Mouse (Mus musculus) intestine, embryonic 15.5 days (tissue): ENCODE measurements around the gene Hivep3. TPM values are rescaled to one million over a fixed set of nuclear protein-coding genes. Genes with fewer than 3 reads are reported as not detected.

ENCODE experiments used
- ATAC-seq: fragments of 200-750 bp; cut with Nextera tagmentation; 2 replicates; pipeline ENCODE4 v1.8.0; 2017; ENCODE audit warnings: moderate TSS enrichment, moderate library complexity
- H3K27ac ChIP-seq: fragments of 300-500 bp; sonication (generic); 2 replicates; pipeline ENCODE4 v1.5.1; 2015; ENCODE audit warnings: mild to moderate bottlenecking, inconsistent platforms
- H3K27me3 ChIP-seq: fragments of 300-500 bp; sonication (generic); replicated peaks from 2 replicates; pipeline ENCODE4 v1.6.1; 2015; ENCODE audit warnings: inconsistent platforms
- H3K36me3 ChIP-seq: fragments of 300-500 bp; sonication (generic); 2 replicates; pipeline ENCODE4 v1.6.1; 2015; ENCODE audit warnings: inconsistent platforms
- H3K4me1 ChIP-seq: fragments of 300-500 bp; sonication (generic); replicated peaks from 2 replicates; pipeline ENCODE4 v1.6.1; 2015; ENCODE audit warnings: inconsistent platforms
- H3K4me2 ChIP-seq: fragments of 300-500 bp; sonication (generic); replicated peaks from 2 replicates; pipeline ENCODE4 v1.6.1; 2015; ENCODE audit warnings: mild to moderate bottlenecking, inconsistent platforms
- H3K4me3 ChIP-seq: fragments of 300-500 bp; sonication (generic); replicated peaks from 2 replicates; pipeline ENCODE4 v1.5.1; 2015; ENCODE audit warnings: inconsistent platforms
- H3K9ac ChIP-seq: fragments of 300-500 bp; sonication (generic); 2 replicates; pipeline ENCODE4 v1.6.1; 2015; ENCODE audit warnings: inconsistent platforms
- H3K9me3 ChIP-seq: fragments of 300-500 bp; sonication (generic); 2 replicates; pipeline ENCODE4 v1.6.1; 2016; ENCODE audit warnings: inconsistent platforms
- WGBS: fragments of 180-500 bp; shearing (Covaris S2); methylation state at CpG from one replicate; pipeline ENCODE4 v1.1.7; 2015; 5-methylcytosine and 5-hydroxymethylcytosine counted together
- polyA plus RNA-seq: library from polyadenylated mRNA; unstranded; fragments of >200 nt; fragmentation: Nextera tagmentation; extraction: Ambion mirVana; gene quantifications from 2 replicates; pipeline ENCODE4 v1.2.1, GENCODE M21; 2015

The Hivep3 gene
- polyA plus RNA-seq, 1 experiment from 2014 or later: 5.0 TPM

- no peaks in the 10 kb centered on the region for H3K9me3 ChIP-seq
- no peaks in the 10 kb centered on the region for H3K36me3 ChIP-seq
- H3K27ac ChIP-seq: no peak overlapping the region
- no peak for ATAC-seq
- no peak overlapping the region for H3K9ac ChIP-seq
- WGBS: 88% methylated on average over 11 of the region's 11 CpGs
- H3K4me2 ChIP-seq: no peak overlapping the region
- H3K27me3 ChIP-seq: no peaks in the 10 kb centered on the region
- H3K4me3 ChIP-seq: no peak overlapping the region
- H3K4me1 ChIP-seq: no peaks in the 10 kb centered on the region
Measured at GRCm38 (mm10) chr4:120053026-120054005, 319.7 kb downstream of the Hivep3 start.

- H3K4me1 ChIP-seq: no peaks in the 10 kb centered on the region
- 71% methylated on average over 9 of the region's 9 CpGs for WGBS
- H3K36me3 ChIP-seq: no peaks in the 10 kb centered on the region
- H3K27ac ChIP-seq: no peak overlapping the region
- H3K9ac ChIP-seq: no peak overlapping the region
- no peak overlapping the region for H3K4me3 ChIP-seq
- no peaks in the 10 kb centered on the region for H3K9me3 ChIP-seq
- no peaks in the 10 kb centered on the region for H3K27me3 ChIP-seq
- H3K4me2 ChIP-seq: no peak overlapping the region
- no peak for ATAC-seq
Measured at GRCm38 (mm10) chr4:120054145-120054544, 320.6 kb downstream of the Hivep3 start.

GRCm38 (mm10) chr4:120056451-120056850 lies 322.9 kb downstream of the Hivep3 start:
- Histone ChIP-seq H3K9me3 (no peaks in the 10 kb centered on the region), H3K27ac (no peak overlapping the region), H3K4me1 (no peaks in the 10 kb centered on the region), H3K4me3 (no peak overlapping the region), H3K36me3 (no peaks in the 10 kb centered on the region), H3K27me3 (no peaks in the 10 kb centered on the region), H3K9ac (no peak overlapping the region), H3K4me2 (no peak overlapping the region)
- 91% methylated on average over 9 of the region's 9 CpGs for WGBS
- ATAC-seq: no peak

- no peak overlapping the region for H3K4me2 ChIP-seq
- no peak overlapping the region for H3K9ac ChIP-seq
- H3K9me3 ChIP-seq: no peaks in the 10 kb centered on the region
- ATAC-seq: no peak
- no peak overlapping the region for H3K27ac ChIP-seq
- H3K27me3 ChIP-seq: no peaks in the 10 kb centered on the region
- H3K36me3 ChIP-seq: no peaks in the 10 kb centered on the region
- no peak overlapping the region for H3K4me3 ChIP-seq
- H3K4me1 ChIP-seq: no peaks in the 10 kb centered on the region
- WGBS: 74% methylated on average over 8 of the region's 8 CpGs
Measured at GRCm38 (mm10) chr4:120057529-120057928, 323.9 kb downstream of the Hivep3 start.

GRCm38 (mm10) chr4:120058157-120058556 lies 324.6 kb downstream of the Hivep3 start:
- Histone ChIP-seq H3K9me3 (no peaks in the 10 kb centered on the region), H3K27ac (no peak overlapping the region), H3K9ac (no peak overlapping the region), H3K36me3 (no peaks in the 10 kb centered on the region), H3K4me1 (no peaks in the 10 kb centered on the region), H3K4me3 (no peak overlapping the region), H3K4me2 (no peak overlapping the region), H3K27me3 (no peaks in the 10 kb centered on the region)
- WGBS: 84% methylated on average over 3 of the region's 3 CpGs
- ATAC-seq: no peak

GRCm38 (mm10) chr4:120058794-120059193 lies 325.2 kb downstream of the Hivep3 start:
- no peaks in the 10 kb centered on the region for H3K4me1 ChIP-seq
- H3K27me3 ChIP-seq: no peaks in the 10 kb centered on the region
- H3K9ac ChIP-seq: no peak overlapping the region
- no peaks in the 10 kb centered on the region for H3K9me3 ChIP-seq
- H3K4me2 ChIP-seq: no peak overlapping the region
- WGBS: 69% methylated on average over 10 of the region's 10 CpGs
- ATAC-seq: no peak
- no peak overlapping the region for H3K27ac ChIP-seq
- H3K4me3 ChIP-seq: no peak overlapping the region
- no peaks in the 10 kb centered on the region for H3K36me3 ChIP-seq

GRCm38 (mm10) chr4:120061727-120062126 lies 328.1 kb downstream of the Hivep3 start:
- no peak overlapping the region for H3K9ac ChIP-seq
- 89% methylated on average over 6 of the region's 6 CpGs for WGBS
- H3K27me3 ChIP-seq: no peaks in the 10 kb centered on the region
- ATAC-seq: no peak
- H3K27ac ChIP-seq: no peak overlapping the region
- H3K4me3 ChIP-seq: no peak overlapping the region
- H3K4me2 ChIP-seq: no peak overlapping the region
- H3K9me3 ChIP-seq: no peaks in the 10 kb centered on the region
- H3K4me1 ChIP-seq: no peaks in the 10 kb centered on the region
- no peaks in the 10 kb centered on the region for H3K36me3 ChIP-seq

- no peaks in the 10 kb centered on the region for H3K9me3 ChIP-seq
- H3K9ac ChIP-seq: no peak overlapping the region
- H3K4me3 ChIP-seq: no peak overlapping the region
- H3K36me3 ChIP-seq: no peaks in the 10 kb centered on the region
- no peaks in the 10 kb centered on the region for H3K27me3 ChIP-seq
- H3K27ac ChIP-seq: no peak overlapping the region
- no peak overlapping the region for H3K4me2 ChIP-seq
- 66% methylated on average over 6 of the region's 6 CpGs for WGBS
- ATAC-seq: no peak
- H3K4me1 ChIP-seq: no peaks in the 10 kb centered on the region
Measured at GRCm38 (mm10) chr4:120062198-120062597, 328.6 kb downstream of the Hivep3 start.

GRCm38 (mm10) chr4:120062754-120063153 lies 329.2 kb downstream of the Hivep3 start:
- no peaks in the 10 kb centered on the region for H3K36me3 ChIP-seq
- no peaks in the 10 kb centered on the region for H3K4me1 ChIP-seq
- H3K9me3 ChIP-seq: no peaks in the 10 kb centered on the region
- no peak overlapping the region for H3K4me2 ChIP-seq
- H3K9ac ChIP-seq: no peak overlapping the region
- WGBS: 91% methylated on average over 11 of the region's 11 CpGs
- ATAC-seq: no peak
- no peak overlapping the region for H3K4me3 ChIP-seq
- H3K27ac ChIP-seq: no peak overlapping the region
- no peaks in the 10 kb centered on the region for H3K27me3 ChIP-seq

GRCm38 (mm10) chr4:120063353-120064124 lies 330.0 kb downstream of the Hivep3 start:
- WGBS: 87% methylated on average over 20 of the region's 20 CpGs
- ATAC-seq: no peak
- H3K9ac ChIP-seq: no peak overlapping the region

GRCm38 (mm10) chr4:120064696-120065095 lies 331.1 kb downstream of the Hivep3 start, which contains the start of gene AL607142.1:
AL607142.1 (plus strand) TSS chr4:120064996.
- Histone ChIP-seq H3K4me3 (no peak within 1 kb of the TSS), H3K4me1 (no peaks in the 10 kb centered on the region), H3K9me3 (no peaks in the 10 kb centered on the region), H3K27ac (no peak within 1 kb of the TSS), H3K4me2 (no peak within 1 kb of the TSS), H3K27me3 (no peaks in the 10 kb centered on the region), H3K9ac (no peak within 1 kb of the TSS), H3K36me3 (no peaks in the 10 kb centered on the region)
- no peak for ATAC-seq
- WGBS: 84% methylated on average over 10 of the region's 10 CpGs

More at GRCm38 (mm10) chr4:120063353-120064124, 330.0 kb downstream of the Hivep3 start:
- Histone ChIP-seq H3K27me3 (no peaks in the 10 kb centered on the region), H3K4me1 (no peaks in the 10 kb centered on the region), H3K9me3 (no peaks in the 10 kb centered on the region), H3K36me3 (no peaks in the 10 kb centered on the region), H3K27ac (no peak overlapping the region), H3K4me2 (no peak overlapping the region), H3K4me3 (no peak overlapping the region)

GRCm38 (mm10) chr4:120066841-120067591 lies 333.4 kb downstream of the Hivep3 start:
- no peaks in the 10 kb centered on the region for H3K27me3 ChIP-seq
- H3K9me3 ChIP-seq: no peaks in the 10 kb centered on the region
- no peak overlapping the region for H3K4me3 ChIP-seq
- 69% methylated on average over 9 of the region's 9 CpGs for WGBS
- no peak overlapping the region for H3K27ac ChIP-seq
- no peaks in the 10 kb centered on the region for H3K36me3 ChIP-seq
- peaks cover 4% of the 10 kb centered on the region; the same call in 1 of the 2 replicates for H3K4me1 ChIP-seq
- H3K4me2 ChIP-seq: no peak overlapping the region
- ATAC-seq: no peak
- no peak overlapping the region for H3K9ac ChIP-seq
